Mouse (Mus musculus) induced T-regulatory cell, adult 2 months (primary cell): ENCODE results near the gene Acsl1.
A peak's percentile ranks its signal among the peaks of the same experiment; 100 is the strongest.

Experiments used
- DNase-seq: peaks from one replicate; pipeline ENCODE4 v3.0.0-alpha.2; 2012; ENCODE audit warnings: low read depth

Acsl1 gene

DNA sequence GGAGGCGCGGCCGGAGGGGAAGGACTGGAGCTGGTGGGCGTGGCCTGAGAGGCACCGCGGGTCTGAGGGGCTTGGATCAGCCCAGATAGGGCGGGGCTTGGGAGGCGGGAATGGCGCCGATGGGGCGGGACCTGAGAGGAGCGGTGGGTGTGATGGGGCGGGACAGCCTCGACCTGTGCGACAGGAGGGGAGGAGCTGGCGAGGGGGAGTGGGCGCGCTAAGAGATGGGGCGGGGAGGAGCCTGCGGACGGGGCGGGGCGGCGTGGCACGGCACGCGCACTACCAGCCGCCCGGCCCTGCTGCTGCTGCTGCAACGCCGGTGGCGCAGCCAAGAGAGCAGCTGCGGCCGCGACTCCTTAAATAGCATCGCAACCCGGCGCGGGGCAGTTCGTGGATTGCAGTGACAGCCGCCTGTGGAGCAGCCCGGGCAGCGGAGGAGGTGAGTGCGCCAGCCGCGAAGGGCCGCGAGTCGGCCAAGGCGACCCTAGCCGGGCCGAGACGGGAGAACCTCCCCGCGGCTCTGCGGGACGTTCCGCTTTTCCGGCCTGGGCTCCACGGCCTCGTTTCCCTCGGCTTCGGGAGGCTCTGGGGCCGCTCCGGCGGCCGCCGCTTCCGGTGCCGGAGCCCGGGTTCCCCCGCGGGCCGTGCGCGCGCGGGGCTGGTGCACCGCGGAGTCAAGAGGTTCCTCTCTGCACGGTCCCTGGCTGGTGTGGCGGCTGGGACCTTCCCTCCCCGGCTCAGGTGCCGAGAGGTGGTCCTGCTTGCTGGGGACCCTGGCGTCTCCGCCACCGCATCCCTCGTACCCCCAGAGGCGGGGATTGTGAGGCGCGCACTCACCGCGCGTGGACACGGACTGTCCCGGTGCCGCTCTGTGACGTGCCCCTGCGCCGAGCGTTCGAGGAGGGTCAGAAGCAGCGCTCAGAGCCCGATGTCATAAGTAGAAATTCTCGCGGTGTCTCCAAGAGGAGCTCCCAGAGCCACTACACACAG, at the start of gene Acsl1:
Gene Acsl1, plus strand, starts transcription at position 246 of the 990 bp plus-strand sequence.
- DNase-seq, result peak; percentile 99

DNA sequence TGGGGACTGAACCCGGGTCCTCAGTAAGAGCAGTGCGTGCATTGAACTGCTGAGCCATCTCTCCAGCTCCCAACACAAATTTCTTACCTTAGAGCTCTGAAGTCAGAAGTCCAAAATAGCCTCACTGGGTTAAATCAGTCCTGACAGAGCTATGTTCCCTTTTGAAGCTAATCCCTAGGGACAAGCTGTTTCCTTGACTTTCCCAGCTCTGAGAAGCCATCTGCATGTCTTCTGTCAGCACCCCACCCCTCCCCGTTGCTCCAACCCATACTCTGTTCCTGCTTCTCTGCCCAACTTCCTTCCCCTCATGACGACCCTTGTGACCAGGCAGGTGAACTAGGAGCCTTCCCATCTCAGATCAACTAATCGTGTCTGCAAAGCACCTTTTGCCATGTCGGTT, 49.3 kb upstream of the Acsl1 start:
- DNase-seq, result no peak

DNA sequence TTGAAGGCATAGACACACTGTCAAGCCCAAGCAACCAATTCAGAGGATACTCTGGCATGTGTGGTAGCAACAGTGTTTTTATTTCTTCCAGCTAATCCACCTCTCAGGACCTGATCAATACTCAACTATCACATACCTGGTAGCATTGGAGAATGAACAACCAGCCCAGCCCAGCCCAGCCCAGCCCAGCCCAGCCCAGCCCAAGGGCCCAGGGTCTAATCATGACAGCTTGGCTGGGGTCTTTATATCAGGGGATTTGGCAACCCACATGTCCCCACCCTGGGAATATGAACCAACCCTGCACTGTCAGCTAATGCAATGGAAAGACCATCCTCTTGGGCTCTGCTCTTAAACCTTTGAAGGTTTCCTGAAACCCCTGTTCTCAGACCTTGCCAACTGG, 42.9 kb upstream of the Acsl1 start:
- no peak for DNase-seq

DNA sequence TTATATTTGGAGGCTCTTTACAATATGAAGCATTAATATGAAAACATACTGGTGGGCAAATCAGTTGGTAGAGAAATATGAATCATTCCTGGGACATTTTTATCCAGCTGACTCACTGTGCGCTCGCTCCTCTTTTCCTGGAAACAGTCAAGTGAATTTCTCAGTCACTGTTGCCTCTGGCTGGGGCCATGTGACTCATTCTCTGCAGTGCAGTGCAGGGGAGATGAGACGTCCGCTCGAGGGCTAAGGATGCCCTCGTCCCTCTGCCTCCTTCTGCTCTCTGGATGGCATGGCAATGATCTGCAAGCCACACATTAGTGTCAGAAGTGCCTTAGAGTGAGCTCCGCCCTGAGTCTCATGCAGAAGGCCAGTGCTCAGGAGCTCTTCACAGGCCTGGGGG, 41.0 kb upstream of the Acsl1 start:
- no peak for DNase-seq

DNA sequence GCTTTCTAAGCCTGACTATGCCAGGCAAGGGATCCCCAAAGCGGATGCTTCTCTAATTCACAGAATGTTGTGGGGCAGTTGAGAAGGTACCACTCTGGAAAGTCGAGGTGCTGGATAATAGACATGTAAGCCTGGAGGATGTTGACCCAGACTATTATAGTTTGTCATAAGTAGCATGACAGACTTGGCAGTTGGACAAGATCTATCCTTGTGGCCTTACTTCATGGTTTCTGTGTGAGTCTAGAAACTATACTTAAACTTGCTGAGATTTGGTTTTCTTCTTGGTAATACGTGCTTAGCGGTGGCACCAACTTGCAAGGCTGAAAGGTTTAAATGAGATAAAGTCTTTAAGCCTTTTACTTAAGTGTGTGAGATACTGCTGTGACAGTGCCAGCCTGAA, 38.9 kb upstream of the Acsl1 start:
- no peak for DNase-seq

DNA sequence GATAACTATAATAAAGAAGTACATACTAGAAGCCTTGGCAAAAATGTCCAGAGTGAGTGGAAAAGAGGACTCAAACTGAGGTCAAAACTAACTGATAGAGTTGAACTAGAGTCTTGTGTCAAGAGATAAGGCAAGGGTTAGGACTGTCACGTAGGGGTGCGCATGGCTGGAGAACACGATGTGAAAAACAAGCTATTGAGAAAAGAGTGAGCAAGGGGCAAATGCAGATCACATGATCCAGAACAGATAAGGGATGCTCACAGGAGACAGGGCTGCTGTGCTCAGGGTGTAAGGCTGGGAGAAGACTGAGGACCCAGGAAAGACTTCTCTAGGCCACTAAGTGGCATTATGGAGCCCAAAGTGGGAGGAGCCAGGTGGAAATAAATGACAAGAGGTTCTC, 38.3 kb upstream of the Acsl1 start:
- no peak for DNase-seq

DNA sequence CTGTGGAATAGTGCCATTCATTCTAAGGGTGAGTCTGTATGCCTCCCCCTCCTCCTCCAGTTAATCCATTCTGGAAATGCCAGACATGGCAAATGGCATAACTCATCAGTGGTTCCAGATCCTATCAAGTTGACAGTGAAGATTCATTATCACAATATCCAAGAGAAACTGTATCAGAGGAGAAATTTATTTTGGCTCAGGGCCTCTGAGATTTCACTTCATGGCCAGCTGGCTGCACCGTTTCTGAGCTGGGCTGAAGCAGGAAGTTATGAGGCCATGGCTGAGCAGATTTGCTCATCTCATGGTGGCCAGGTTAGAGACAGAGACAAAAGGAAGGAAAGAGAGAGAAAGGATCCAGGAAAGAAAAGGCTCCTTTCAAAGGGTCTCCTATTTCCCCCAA, 37.2 kb upstream of the Acsl1 start:
- DNase-seq, result no peak

DNA sequence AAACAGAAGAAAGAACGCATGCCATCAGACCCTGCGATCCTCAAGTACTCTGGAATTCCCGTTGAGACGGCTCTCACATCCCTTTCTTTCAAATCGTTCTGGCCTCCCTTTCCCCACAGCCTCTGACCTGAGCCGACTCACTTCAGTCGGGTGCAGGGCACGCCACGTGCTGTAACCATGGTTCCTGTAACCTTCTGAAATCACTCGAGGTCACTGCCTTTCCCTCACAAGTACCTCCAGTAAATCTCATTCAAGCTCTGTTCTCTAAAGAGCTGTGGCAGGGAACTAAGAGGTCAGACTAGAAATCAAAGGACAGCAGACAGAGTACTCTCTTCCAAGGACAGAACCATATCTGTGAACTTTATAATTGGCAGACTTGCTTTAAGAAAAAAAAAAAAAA, 32.3 kb upstream of the Acsl1 start:
- DNase-seq, result no peak

DNA sequence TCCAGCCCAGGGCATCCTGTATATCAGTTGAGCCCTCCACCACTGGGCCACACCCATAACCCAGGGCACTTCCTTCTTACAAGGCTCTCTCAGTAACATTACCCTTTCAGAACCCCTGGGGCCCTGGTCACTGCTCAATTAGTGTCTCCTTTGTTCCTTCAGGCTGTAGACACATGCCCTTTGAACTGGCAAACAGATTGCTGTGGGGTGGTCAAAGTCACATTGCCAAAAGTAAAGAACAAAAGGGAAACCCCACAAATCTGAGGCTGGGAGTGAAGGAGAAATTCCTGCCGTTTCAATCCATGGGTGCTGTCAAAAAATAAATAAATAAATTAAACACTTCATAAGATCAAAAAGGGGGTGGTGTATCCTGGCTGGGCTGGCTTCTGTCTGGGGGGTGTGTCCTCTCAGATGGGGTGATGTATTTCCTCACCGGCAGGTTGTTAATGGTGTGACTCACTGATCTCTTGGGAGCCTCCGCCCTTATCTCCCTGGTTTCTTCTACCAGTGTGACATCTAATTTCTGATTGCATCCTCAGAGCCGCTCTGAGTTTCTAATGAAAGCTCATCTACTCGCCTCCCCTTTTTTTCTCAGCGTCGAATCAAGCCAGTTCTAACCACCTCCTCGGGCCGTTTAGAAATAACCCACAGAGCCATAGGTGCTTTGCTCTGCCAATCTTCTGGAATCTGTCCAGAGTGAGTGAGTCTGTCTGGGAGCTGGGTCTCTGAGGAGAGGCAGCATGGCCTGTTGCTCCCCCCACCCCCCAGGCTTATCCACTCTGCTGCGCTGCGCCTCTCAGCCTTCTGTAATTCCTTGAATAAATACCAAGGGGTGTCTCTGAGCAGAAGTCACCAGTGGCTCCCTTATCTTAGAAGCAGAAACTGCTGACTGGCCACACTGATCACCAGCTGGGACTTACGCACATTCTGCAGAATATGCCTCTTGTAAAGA, 24.6 kb upstream of the Acsl1 start:
- no peak for DNase-seq

DNA sequence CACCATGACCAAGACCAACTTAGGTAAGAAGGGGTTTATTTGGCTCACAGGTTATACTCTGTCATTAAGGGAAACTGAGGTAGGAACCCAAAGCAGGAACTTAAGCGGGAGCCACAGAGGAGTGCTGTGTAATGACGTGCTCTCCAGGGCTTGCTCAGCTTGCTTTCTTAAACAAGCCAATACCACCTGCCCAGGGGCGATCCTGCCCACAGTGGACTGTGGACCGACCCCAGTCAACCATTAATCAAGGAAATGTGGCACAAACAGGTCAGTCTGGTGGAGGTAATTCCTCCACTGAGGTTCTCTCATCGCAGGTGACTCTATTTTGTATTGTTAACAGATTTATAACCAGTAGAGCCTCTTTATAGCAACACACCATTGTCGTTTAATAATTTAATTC, 23.5 kb upstream of the Acsl1 start:
- no peak for DNase-seq

DNA sequence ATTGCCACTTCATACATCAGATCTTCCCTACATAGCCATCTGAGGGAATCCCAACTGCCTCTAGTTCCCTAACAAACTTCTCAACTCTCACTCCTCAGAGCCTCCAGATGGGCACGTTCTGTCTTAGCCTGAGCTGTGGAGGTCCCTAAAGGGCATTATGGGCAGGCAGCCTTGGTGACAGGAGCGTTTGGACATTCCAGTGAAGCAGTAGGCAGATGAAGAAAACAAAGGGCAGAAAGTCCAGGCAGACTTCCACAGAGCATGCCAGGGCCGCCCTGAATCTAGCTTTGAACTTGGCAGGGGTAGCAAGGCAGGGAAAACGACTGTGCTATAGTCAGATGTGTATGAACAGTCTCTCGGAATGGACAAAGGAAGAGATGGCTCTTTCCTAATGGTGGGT, 22.2 kb upstream of the Acsl1 start:
- no peak for DNase-seq

DNA sequence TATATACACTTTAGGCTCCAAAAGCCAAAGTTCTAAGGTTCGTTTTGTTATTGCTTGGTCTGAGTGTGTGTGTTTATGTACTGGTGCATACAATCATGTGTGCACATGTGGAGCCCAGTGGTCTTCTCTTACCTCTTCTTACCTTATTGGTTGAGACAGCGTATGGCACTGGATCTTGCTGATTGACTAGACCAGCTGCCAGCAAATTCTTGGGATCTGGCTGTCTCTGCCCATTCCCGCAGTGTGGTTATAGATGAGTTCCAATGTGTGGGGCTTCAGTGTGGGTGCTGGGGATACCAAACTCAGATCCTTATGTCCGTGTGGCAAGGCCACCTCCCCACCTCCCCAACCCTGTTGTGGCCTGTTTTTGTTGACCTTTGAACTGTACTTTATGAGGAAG, 21.8 kb upstream of the Acsl1 start:
- DNase-seq, result no peak

DNA sequence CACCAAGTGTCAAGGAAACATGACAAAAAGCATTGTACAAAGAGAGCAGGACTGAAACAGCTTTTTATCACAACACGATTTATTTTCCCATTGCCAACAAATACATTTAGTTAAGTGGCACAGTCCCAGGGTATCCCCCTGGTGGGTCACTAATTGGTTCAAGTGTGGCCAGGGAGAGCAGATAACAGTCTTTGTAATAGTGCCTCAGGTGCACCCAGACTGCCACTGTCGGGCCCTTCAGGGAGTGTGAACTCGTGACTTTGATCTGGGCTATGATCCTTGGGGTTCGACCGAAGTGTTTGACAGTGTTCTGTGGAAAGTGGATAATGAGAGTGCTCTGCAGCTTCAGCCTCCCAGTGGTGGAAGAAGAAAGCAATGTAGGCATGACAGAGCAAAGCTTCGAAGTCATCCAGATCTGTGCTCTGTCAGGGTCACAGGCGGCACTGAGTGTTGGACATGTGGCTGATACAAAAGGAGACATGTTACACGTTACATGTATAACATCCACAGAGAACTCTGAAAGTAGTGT, 21.1 kb upstream of the Acsl1 start:
- DNase-seq, result no peak

DNA sequence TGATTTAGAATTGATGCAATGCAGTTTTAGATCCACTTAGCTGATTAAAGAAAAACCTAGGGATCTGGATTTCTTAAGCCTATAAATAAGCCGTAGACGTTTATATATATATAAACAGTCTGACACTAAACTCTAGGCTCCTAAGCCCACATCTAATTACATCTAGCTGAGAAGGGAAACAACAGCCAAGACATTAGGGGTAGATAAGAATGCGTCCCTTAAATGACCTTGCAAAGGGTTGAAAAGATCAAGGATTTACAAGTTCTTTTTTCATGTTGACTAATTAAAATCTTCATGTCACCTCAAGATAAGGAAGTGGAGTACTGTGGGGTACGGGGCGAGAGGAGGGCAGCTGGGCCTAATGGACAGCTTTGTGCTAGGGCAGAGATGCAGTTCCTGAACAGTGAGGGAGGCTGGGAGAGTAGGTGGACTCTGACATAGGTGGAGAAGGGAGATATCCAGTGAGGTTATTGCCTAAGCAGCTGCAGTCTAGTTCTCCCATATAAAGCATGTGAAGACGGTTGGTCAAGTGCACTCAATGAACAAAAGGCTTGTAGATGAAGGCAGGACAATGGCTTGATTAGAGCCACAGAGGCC, 12.5 kb upstream of the Acsl1 start:
- no peak for DNase-seq

DNA sequence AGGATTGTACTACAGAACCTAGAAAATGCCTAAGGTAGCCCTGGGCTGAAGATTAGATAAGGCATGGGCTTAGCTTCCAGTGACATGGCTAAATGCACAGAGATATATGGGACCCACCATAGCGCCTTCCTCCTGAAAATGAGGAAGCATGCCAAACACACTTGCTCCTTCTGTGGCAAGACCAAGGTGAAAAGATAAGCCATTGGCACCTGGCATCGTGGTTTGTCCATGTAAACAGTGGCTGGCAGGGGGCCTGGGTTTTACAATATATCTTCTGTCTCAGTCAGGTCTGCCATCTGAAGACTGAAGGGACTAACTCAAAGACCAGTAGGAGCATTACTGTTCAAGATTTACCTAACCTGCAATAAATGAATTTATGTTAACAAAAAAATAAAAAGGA, 2.4 kb upstream of the Acsl1 start:
- DNase-seq, result no peak

DNA sequence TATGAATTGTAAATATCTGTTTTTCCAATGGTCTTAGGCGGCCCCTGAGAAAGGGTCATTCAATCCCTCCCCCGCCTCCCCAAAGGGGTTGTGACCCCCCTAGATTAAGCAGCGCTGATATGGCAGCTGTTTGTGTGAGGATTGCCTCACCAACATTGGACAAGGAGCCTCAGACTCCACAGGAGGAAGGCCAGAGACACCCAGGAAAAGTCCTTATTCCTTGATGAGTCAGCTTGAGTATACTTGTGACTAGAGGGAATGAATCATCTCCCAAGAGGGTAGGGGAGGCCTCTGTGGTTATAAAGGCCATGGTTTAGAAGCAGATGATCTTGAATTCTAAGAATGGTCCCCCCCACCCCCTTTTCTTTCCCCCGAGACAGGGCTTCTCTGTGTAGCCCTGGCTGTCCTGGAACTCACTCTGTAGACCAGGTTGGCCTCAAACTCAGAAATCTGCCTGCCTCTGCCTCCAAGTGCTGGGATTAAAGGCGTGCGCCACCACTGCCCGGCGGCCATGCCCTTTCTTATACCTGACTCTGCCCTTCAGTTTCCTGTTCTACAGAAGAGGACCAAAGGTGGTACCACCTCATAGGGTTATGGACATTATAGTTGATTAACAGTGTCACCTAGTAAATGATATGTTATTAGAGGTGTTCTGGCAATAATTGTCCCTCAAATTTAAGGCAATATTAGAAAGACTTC, 1.6 kb upstream of the Acsl1 start:
- no peak for DNase-seq

DNA sequence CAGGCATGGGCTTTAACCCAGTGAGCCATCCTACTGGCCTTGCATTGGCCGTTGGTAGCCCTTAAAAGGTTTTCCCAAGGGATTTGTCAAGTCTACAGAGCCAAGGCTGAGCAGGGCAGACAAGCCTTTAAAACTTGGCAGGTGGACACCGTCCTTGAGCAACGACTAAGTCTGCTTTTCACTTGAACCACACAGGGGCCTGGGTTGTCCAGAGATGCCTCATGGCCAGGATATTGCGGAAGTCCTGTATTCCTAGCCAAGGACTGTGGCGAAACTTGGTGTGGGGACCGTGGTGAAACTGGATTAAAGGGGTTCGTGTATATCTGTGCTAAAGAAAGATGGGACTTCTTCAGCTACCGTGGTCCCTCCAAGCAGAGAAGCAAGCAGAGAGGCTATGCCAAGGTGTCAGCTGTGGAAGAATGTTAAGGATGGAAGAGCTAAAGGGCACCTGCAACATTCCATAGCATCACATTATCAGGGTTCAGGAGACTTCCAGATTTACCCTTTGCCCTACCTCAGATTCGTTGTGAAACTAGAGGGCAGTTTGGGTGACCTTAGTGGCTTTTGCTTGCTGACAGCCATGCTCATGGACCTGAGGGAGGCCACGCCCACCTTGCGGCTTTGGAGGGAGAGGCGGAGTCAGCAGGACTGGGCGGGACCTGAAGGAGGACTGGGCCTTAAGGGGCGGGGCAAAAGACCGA, 596 bp upstream of the Acsl1 start:
- no peak for DNase-seq

DNA sequence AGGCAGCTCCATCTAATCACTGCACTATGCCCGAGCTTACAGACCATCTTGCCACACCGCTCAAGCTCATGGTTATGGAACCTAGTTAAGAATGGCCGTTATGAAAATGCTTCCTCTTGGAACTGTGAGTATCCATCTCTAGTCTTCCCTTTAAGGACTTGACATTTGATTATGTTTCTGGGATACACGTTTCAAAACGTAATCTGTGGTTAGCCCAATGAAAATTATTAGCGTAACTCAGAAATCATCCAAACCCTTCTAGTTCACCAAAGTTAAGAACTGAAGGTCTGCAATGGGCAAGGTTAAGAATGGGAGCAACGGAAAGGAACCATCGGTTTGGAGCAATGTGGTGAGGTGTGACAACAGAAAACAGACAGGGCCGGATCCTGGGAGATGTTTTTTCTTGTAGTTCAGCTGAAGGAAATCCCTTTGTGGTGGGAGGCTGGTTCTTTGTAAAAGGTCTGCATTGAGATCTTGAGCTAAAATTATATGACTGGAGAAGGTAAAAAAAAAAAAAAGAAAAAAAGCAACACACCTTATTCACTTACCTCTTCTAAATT, 1.2 kb downstream of the Acsl1 start:
- DNase-seq, result no peak

DNA sequence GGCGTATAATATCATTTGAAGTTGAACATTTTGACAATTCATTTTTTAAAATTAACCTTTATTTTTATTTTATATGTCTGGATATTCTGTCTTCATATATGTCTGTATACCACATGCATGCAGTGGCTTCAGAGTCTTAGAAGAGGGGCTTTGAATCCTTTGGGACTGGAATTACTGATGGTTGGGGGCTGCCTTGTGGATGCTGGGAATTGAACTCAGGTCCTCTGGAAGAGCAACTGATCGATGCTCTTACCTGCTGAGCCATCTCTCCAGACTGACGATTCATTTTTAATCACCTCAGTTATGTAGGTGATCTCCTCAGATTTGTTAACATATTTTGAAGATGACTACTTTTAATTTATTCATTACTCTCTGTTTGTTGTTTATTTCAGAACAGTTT, 3.3 kb downstream of the Acsl1 start:
- DNase-seq, result no peak

DNA sequence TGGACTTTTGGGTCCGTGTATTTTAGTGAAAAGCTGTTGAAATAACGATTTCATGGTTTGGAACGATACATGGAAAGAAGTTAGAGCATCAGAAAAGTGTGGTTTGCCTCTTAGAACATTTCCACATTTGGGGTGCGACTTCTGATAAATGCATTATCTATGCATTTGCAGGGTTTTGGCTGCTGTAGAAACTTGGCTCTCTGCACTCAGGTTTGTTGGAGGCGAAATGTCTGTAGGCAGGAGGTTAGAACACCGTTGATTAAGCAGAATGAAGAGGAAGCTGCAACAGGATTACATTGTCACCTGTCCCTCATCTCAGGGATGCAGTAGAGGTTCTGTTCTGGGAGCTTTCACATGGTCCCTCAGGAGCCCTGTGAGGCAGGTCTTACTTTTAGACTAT, 3.8 kb downstream of the Acsl1 start:
- no peak for DNase-seq

DNA sequence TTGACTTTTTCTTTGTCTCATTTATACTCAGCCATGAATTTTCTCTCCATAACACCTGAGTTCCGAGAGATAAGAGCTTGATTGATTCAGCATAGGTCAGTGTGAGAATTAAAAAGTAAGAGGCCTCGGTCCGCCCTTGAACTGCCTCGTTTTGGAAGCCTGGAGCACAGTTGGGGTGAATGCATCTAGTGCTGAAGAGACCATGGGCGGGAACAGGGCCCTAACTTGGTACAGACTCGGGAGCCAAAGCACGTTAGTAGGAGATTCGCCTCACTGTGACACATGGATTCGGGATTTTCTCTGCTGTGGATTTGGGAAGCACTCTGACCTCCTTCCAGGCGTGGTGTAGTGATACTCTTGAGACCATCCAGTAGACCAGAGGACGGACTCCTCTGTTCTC, 4.6 kb downstream of the Acsl1 start:
- no peak for DNase-seq
